Mouse (Mus musculus) neutrophil, adult 83 days (primary cell): Measurements from ENCODE around the gene Gm16434. TPM values are rescaled to one million over a fixed set of nuclear protein-coding genes. Genes with fewer than 3 reads are reported as not detected.

Source experiments
- total RNA-seq, 2 experiments: library from RNA; stranded (reverse); gene quantifications; one replicate each; pipeline ENCODE4 v1.2.4; 2023

Gm16434 gene
- total RNA-seq: not detected

DNA sequence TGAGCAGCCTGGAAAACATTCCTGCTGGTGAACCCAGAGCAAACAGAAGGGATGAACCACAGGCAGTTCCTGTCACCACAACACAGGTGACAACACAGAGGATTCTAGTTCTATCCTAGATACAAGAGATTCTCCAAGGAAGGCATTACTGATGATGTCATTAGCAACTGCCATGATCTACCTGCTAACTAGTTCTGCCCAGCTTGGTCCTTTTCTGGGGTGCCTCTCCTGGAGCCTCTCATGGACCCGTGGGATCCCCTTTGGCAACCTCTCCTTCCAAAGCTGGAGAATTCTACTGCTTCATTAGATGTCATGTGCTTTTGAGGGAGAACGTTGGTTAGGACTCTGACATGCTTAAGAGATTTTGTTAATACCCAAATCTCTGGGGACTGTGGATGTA is at the start of gene Gm16434:
TSS of gene Gm16434 (minus strand) at position 101 of the 400 bp plus-strand sequence.

DNA sequence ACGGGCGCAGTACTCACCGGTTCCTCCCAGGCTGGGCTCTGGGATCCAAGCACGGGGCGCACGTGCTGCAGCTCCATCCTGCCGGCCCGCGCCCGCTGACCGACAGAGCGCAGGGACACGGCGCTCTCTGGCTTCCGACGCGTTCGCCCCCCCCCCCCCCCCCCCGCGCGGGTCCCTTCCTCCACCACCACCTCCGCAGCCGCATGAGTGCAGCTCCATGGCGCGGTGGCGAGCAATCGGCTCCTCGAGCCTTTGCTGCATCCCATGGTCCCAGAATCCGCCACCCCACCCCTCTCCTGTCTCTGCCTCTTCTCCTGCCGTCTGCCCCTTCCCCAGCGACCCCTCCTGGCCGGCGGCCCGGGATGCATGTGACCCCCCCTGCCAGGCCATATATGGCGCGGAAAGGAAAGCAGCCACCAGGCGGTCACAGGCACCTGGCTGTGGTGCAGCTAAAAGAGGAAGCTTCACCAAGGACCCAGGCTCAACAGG is 19.8 kb downstream of the Gm16434 start, which contains the start of gene Gm3512:
TSS of gene Gm3512 (minus strand) at position 51 of the 489 bp plus-strand sequence.

Other genes with a start within 250 kb of the Gm16434 start
- not detected for gene Gm6356, start 220.7 kb downstream of the Gm16434 start, total RNA-seq
- gene Gm10406, start 167.1 kb downstream of the Gm16434 start, total RNA-seq: not detected
- gene Gm3685, start 149.6 kb downstream of the Gm16434 start, total RNA-seq: not detected
- not detected for gene Gm3696, start 93.9 kb downstream of the Gm16434 start, total RNA-seq
- gene Gm6676, start 69.1 kb downstream of the Gm16434 start, total RNA-seq: not detected
- gene Gm3512, start 20.0 kb downstream of the Gm16434 start, total RNA-seq: not detected
- not detected for gene Gm3727, start 70.2 kb upstream of the Gm16434 start, total RNA-seq
- not detected for gene Gm3739, start 120.5 kb upstream of the Gm16434 start, total RNA-seq
- gene Gm5797, start 137.9 kb upstream of the Gm16434 start, total RNA-seq: not detected
- not detected for gene Gm8374, start 170.6 kb upstream of the Gm16434 start, total RNA-seq